Mouse (Mus musculus) forebrain, embryonic 15.5 days (tissue): ENCODE data around the gene Ubqln5. TPM values are rescaled to one million over a fixed set of nuclear protein-coding genes. Genes with fewer than 3 reads are reported as not detected.

Source experiments
- ATAC-seq: fragments of 200-750 bp; cut with Nextera tagmentation; replicated peaks from 2 replicates; pipeline ENCODE4 v1.8.0; 2017; ENCODE audit warnings: mild to moderate bottlenecking, moderate TSS enrichment, moderate library complexity
- H3K27ac ChIP-seq: fragments of 300-500 bp; sonication (generic); replicated peaks from 2 replicates; pipeline ENCODE4 v1.5.1; 2015; ENCODE audit warnings: mild to moderate bottlenecking, inconsistent platforms
- H3K27me3 ChIP-seq: fragments of 300-500 bp; sonication (generic); 2 replicates; pipeline ENCODE4 v1.6.1; 2015; ENCODE audit warnings: inconsistent platforms
- H3K36me3 ChIP-seq: fragments of 300-500 bp; sonication (generic); 2 replicates; pipeline ENCODE4 v1.6.1; 2015; ENCODE audit warnings: mild to moderate bottlenecking, inconsistent platforms
- H3K4me1 ChIP-seq: fragments of 300-500 bp; sonication (generic); 2 replicates; pipeline ENCODE4 v1.6.1; 2015; ENCODE audit warnings: inconsistent platforms
- H3K4me2 ChIP-seq: fragments of 300-500 bp; sonication (generic); replicated peaks from 2 replicates; pipeline ENCODE4 v1.6.1; 2015; ENCODE audit warnings: mild to moderate bottlenecking, inconsistent platforms
- H3K4me3 ChIP-seq: fragments of 300-500 bp; sonication (generic); 2 replicates; pipeline ENCODE4 v1.5.1; 2015; ENCODE audit warnings: mild to moderate bottlenecking, inconsistent platforms
- H3K9ac ChIP-seq: fragments of 300-500 bp; sonication (generic); replicated peaks from 2 replicates; pipeline ENCODE4 v1.6.1; 2015; ENCODE audit warnings: mild to moderate bottlenecking, inconsistent platforms
- H3K9me3 ChIP-seq: fragments of 300-500 bp; sonication (generic); 2 replicates; pipeline ENCODE4 v1.6.1; 2016; ENCODE audit warnings: inconsistent platforms
- WGBS: fragments of 180-500 bp; shearing (Covaris S2); methylation state at CpG from one replicate; pipeline ENCODE4 v1.1.7; 2015; ENCODE audit warnings: mixed read lengths; 5-methylcytosine and 5-hydroxymethylcytosine counted together
- polyA plus RNA-seq: library from polyadenylated mRNA; unstranded; fragments of >200 nt; fragmentation: Nextera tagmentation; extraction: Ambion mirVana; gene quantifications from 2 replicates; pipeline ENCODE4 v1.2.1, GENCODE M21; 2015

Gene Ubqln5
- not detected in 2 replicates for polyA plus RNA-seq

DNA sequence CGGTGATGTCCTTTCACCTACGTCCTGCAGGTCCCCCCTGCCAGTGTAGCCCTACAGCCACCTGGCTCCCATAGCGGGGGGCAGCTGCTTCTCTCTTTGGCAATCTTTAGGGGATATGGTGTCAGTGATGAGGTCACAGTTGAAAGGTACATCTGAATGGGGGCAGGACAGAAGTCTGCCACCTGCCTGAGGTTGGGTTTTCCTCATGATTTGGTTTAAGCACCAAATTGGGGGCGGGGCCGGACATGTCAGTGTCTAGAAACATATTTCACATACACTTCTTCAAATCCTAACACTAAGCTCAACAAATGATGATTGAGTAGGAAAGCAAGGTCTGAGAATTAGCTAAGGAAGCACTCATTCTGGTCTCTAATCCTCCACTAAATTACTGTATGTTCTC lies at the start of gene Ubqln5:
TSS of gene Ubqln5 (minus strand) at position 101 of the 400 bp plus-strand sequence.
- Histone ChIP-seq H3K36me3 (no peaks in the 10 kb centered on the region), H3K4me2 (no peak within 1 kb of the TSS), H3K4me1 (no peaks in the 10 kb centered on the region), H3K27me3 (no peaks in the 10 kb centered on the region), H3K9me3 (no peaks in the 10 kb centered on the region), H3K27ac (no peak within 1 kb of the TSS), H3K9ac (no peak within 1 kb of the TSS), H3K4me3 (no peak within 1 kb of the TSS)
- ATAC-seq: no peak
- WGBS: 95% methylated on average over 5 of the region's 5 CpGs

- no peaks in the 10 kb centered on the region for H3K4me1 ChIP-seq
- no peaks in the 10 kb centered on the region for H3K36me3 ChIP-seq
- no peak overlapping the region for H3K4me2 ChIP-seq
- H3K9ac ChIP-seq: no peak overlapping the region
- H3K27me3 ChIP-seq: no peaks in the 10 kb centered on the region
- H3K27ac ChIP-seq: no peak overlapping the region
- H3K4me3 ChIP-seq: no peak overlapping the region
- no peaks in the 10 kb centered on the region for H3K9me3 ChIP-seq
- no peak for ATAC-seq
- 83% methylated on average over 1 of the region's 1 CpGs for WGBS
These were observed 49.4 kb upstream of the Ubqln5 start for GRCm38 (mm10) chr7:104179074-104179473.

GRCm38 (mm10) chr7:104178422-104179054 lies 48.9 kb upstream of the Ubqln5 start:
- no peaks in the 10 kb centered on the region for H3K27me3 ChIP-seq
- ATAC-seq: no peak

GRCm38 (mm10) chr7:104175085-104175484 lies 45.5 kb upstream of the Ubqln5 start:
- Histone ChIP-seq H3K4me1 (no peaks in the 10 kb centered on the region), H3K27ac (no peak overlapping the region), H3K4me2 (no peak overlapping the region), H3K9ac (no peak overlapping the region), H3K27me3 (no peaks in the 10 kb centered on the region), H3K9me3 (no peaks in the 10 kb centered on the region), H3K4me3 (no peak overlapping the region), H3K36me3 (no peaks in the 10 kb centered on the region)
- no peak for ATAC-seq
- WGBS: 25% methylated on average over 1 of the region's 1 CpGs

More at GRCm38 (mm10) chr7:104178422-104179054, 48.9 kb upstream of the Ubqln5 start:
- 60% methylated on average over 5 of the region's 5 CpGs for WGBS
- Histone ChIP-seq H3K4me2 (no peak overlapping the region), H3K4me3 (no peak overlapping the region), H3K27ac (no peak overlapping the region), H3K9ac (no peak overlapping the region), H3K4me1 (no peaks in the 10 kb centered on the region), H3K9me3 (no peaks in the 10 kb centered on the region), H3K36me3 (no peaks in the 10 kb centered on the region)

GRCm38 (mm10) chr7:104169634-104170204 lies 40.1 kb upstream of the Ubqln5 start:
- Histone ChIP-seq H3K4me2 (no peak overlapping the region), H3K9ac (no peak overlapping the region), H3K27me3 (no peaks in the 10 kb centered on the region), H3K4me1 (no peaks in the 10 kb centered on the region), H3K36me3 (no peaks in the 10 kb centered on the region), H3K4me3 (no peak overlapping the region), H3K27ac (no peak overlapping the region), H3K9me3 (no peaks in the 10 kb centered on the region)
- 72% methylated on average over 6 of the region's 6 CpGs for WGBS
- ATAC-seq: no peak

GRCm38 (mm10) chr7:104167105-104167504 lies 37.5 kb upstream of the Ubqln5 start:
- no peak overlapping the region for H3K4me3 ChIP-seq
- no peak overlapping the region for H3K27ac ChIP-seq
- ATAC-seq: no peak
- 83% methylated on average over 6 of the region's 6 CpGs for WGBS
- no peaks in the 10 kb centered on the region for H3K27me3 ChIP-seq
- no peaks in the 10 kb centered on the region for H3K9me3 ChIP-seq
- no peak overlapping the region for H3K9ac ChIP-seq
- no peaks in the 10 kb centered on the region for H3K4me1 ChIP-seq
- H3K36me3 ChIP-seq: no peaks in the 10 kb centered on the region
- no peak overlapping the region for H3K4me2 ChIP-seq

GRCm38 (mm10) chr7:104150456-104150855 lies 20.8 kb upstream of the Ubqln5 start, which contains the start of gene Ubqlnl:
TSS of gene Ubqlnl (minus strand) at chr7:104150556.
- no peaks in the 10 kb centered on the region for H3K36me3 ChIP-seq
- no peaks in the 10 kb centered on the region for H3K27me3 ChIP-seq
- H3K4me2 ChIP-seq: no peak within 1 kb of the TSS
- H3K4me1 ChIP-seq: no peaks in the 10 kb centered on the region
- no peak for ATAC-seq
- no peak within 1 kb of the TSS for H3K27ac ChIP-seq
- H3K4me3 ChIP-seq: no peak within 1 kb of the TSS
- H3K9ac ChIP-seq: no peak within 1 kb of the TSS
- 88% methylated on average over 2 of the region's 2 CpGs for WGBS
- H3K9me3 ChIP-seq: no peaks in the 10 kb centered on the region

DNA sequence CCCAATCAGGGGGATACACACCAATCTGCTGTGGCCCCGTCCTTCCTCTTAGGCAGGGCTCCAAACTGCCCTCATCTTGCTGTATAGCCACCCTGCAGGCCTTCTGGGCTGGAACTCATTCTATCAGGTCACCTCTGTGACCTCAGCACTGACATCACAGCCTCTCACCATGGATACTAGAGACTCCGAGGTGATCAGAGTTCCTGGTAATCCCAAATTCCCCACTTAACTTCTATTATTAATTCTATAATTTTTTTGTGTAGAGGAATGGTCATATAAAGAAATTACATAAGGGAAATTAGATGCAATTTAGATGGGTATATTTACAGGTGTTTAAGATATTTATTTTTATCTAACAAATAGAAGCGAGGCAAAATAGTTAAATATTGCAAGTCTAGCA lies 13.6 kb upstream of the Ubqln5 start, which contains the start of gene Ubqln3:
TSS of gene Ubqln3 (minus strand) at position 101 of the 400 bp plus-strand sequence.
- 80% methylated on average over 3 of the region's 3 CpGs for WGBS
- Histone ChIP-seq H3K27me3 (no peaks in the 10 kb centered on the region), H3K36me3 (no peaks in the 10 kb centered on the region), H3K9me3 (no peaks in the 10 kb centered on the region), H3K4me1 (no peaks in the 10 kb centered on the region), H3K9ac (no peak within 1 kb of the TSS), H3K4me2 (no peak within 1 kb of the TSS), H3K4me3 (no peak within 1 kb of the TSS), H3K27ac (no peak within 1 kb of the TSS)
- no peak for ATAC-seq

DNA sequence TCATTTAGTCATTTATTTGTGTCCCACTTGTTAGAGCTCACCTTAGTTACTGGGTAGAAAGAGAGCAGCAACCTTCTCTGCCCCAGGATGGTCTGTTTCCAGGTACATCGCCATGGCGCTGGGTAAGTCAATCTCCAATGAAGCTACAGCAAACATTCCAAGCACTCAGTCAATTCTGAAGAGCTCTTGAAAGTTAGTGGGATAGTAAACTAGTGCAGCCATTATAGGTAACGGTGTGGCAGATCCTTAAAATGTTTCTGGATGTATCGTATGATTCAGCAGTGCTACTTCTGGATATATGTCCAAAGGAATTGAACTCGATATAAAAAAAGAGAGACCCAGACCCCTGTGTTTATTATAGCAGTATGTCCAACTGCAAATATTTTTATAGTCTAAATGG lies 7.7 kb upstream of the Ubqln5 start, which contains the start of gene Olfr643:
TSS of gene Olfr643 (minus strand) at position 101 of the 400 bp plus-strand sequence.
- no peaks in the 10 kb centered on the region for H3K9me3 ChIP-seq
- no peaks in the 10 kb centered on the region for H3K27me3 ChIP-seq
- H3K9ac ChIP-seq: no peak within 1 kb of the TSS
- H3K4me3 ChIP-seq: no peak within 1 kb of the TSS
- no peaks in the 10 kb centered on the region for H3K36me3 ChIP-seq
- H3K4me1 ChIP-seq: no peaks in the 10 kb centered on the region
- 85% methylated on average over 5 of the region's 5 CpGs for WGBS
- no peak within 1 kb of the TSS for H3K27ac ChIP-seq
- no peak within 1 kb of the TSS for H3K4me2 ChIP-seq
- ATAC-seq: no peak

DNA sequence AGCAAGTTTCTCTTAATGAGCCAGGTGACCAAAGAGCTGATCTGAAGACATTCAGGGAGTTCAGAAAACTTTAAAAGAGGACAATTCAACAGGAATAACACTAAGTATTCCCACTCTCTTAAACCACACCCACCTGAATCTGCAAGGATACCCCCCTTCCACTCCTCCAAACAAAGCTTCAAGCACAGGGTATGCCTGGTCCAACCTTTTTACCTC lies 25.0 kb downstream of the Ubqln5 start, which contains the start of gene Olfr646:
TSS of gene Olfr646 (plus strand) at position 117 of the 216 bp plus-strand sequence.
- no peaks in the 10 kb centered on the region for H3K36me3 ChIP-seq
- no peak within 1 kb of the TSS for H3K4me3 ChIP-seq
- H3K9me3 ChIP-seq: no peaks in the 10 kb centered on the region
- no peak for ATAC-seq
- H3K27me3 ChIP-seq: no peaks in the 10 kb centered on the region
- no peak within 1 kb of the TSS for H3K9ac ChIP-seq
- no peaks in the 10 kb centered on the region for H3K4me1 ChIP-seq
- H3K27ac ChIP-seq: no peak within 1 kb of the TSS
- H3K4me2 ChIP-seq: no peak within 1 kb of the TSS

- WGBS: 56% methylated on average over 4 of the region's 4 CpGs
These were observed 25.5 kb downstream of the Ubqln5 start for GRCm38 (mm10) chr7:104103913-104104756.

GRCm38 (mm10) chr7:104085365-104085764 lies 44.3 kb downstream of the Ubqln5 start, which contains the start of gene Olfr645:
TSS of gene Olfr645 (minus strand) at chr7:104085465.
- Histone ChIP-seq H3K27me3 (no peaks in the 10 kb centered on the region), H3K36me3 (no peaks in the 10 kb centered on the region), H3K9ac (no peak within 1 kb of the TSS), H3K4me3 (no peak within 1 kb of the TSS), H3K4me1 (no peaks in the 10 kb centered on the region), H3K9me3 (no peaks in the 10 kb centered on the region), H3K4me2 (no peak within 1 kb of the TSS), H3K27ac (no peak within 1 kb of the TSS)
- WGBS: 81% methylated on average over 1 of the region's 1 CpGs
- no peak for ATAC-seq

More at GRCm38 (mm10) chr7:104103913-104104756, 25.5 kb downstream of the Ubqln5 start:
- Histone ChIP-seq H3K27me3 (no peaks in the 10 kb centered on the region), H3K27ac (no peak overlapping the region), H3K9me3 (no peaks in the 10 kb centered on the region), H3K4me1 (no peaks in the 10 kb centered on the region), H3K36me3 (no peaks in the 10 kb centered on the region), H3K4me3 (no peak overlapping the region), H3K9ac (no peak overlapping the region), H3K4me2 (no peak overlapping the region)
- ATAC-seq: no peak
